Mouse (Mus musculus) intestine, embryonic 14.5 days (tissue): ENCODE measurements around the gene Spon1. TPM values are rescaled to one million over a fixed set of nuclear protein-coding genes. Genes with fewer than 3 reads are reported as not detected.

Experiments
- ATAC-seq: fragments of 200-750 bp; cut with Nextera tagmentation; replicated peaks from 2 replicates; pipeline ENCODE4 v1.8.0; 2017; ENCODE audit warnings: low read depth, moderate number of reproducible peaks, moderate TSS enrichment, moderate library complexity; ENCODE audit not compliant: low FRiP score, low TSS enrichment
- DNase-seq: peaks from one replicate; pipeline ENCODE4 v3.0.0-alpha.2; 2018; ENCODE audit warnings: low spot score
- H3K27ac ChIP-seq: fragments of 300-500 bp; sonication (generic); 2 replicates; pipeline ENCODE4 v1.5.1; 2014; ENCODE audit warnings: low read depth, mild to moderate bottlenecking, control low read depth
- H3K27me3 ChIP-seq: fragments of 300-500 bp; sonication (generic); replicated peaks from 2 replicates; pipeline ENCODE4 v1.6.1; 2014; ENCODE audit warnings: low read length, control low read depth; ENCODE audit not compliant: control insufficient read depth, insufficient read depth
- H3K36me3 ChIP-seq: fragments of 300-500 bp; sonication (generic); 2 replicates; pipeline ENCODE4 v1.6.1; 2014; ENCODE audit warnings: low read length, control low read depth; ENCODE audit not compliant: control insufficient read depth, insufficient read depth
- H3K4me1 ChIP-seq: fragments of 300-500 bp; sonication (generic); replicated peaks from 2 replicates; pipeline ENCODE4 v1.6.1; 2014; ENCODE audit warnings: low read length, control low read depth, mixed read lengths; ENCODE audit not compliant: control insufficient read depth, insufficient read depth
- H3K4me2 ChIP-seq: fragments of 300-500 bp; sonication (generic); 2 replicates; pipeline ENCODE4 v1.6.1; 2014; ENCODE audit warnings: low read length
- H3K4me3 ChIP-seq: fragments of 300-500 bp; sonication (generic); 2 replicates; pipeline ENCODE4 v1.5.1; 2014; ENCODE audit warnings: low read depth, low read length, control low read depth, mixed read lengths
- H3K9ac ChIP-seq: fragments of 300-500 bp; sonication (generic); 2 replicates; pipeline ENCODE4 v1.6.1; 2014; ENCODE audit warnings: mild to moderate bottlenecking, low read length
- H3K9me3 ChIP-seq: fragments of 300-500 bp; sonication (generic); 2 replicates; pipeline ENCODE4 v1.6.1; 2016; ENCODE audit warnings: low read length, control low read depth; ENCODE audit not compliant: control insufficient read depth
- WGBS: fragments of 180-500 bp; shearing (Covaris S2); extraction: QIAGEN DNeasy Blood & Tissue Kit; methylation state at CpG from one replicate; pipeline ENCODE4 v1.1.7; 2014; 5-methylcytosine and 5-hydroxymethylcytosine counted together
- polyA plus RNA-seq: library from polyadenylated mRNA; unstranded; fragments of >200 nt; fragmentation: Nextera tagmentation; extraction: Ambion mirVana; gene quantifications from 2 replicates; pipeline ENCODE4 v1.2.1, GENCODE M21; 2014

Gene Spon1
- polyA plus RNA-seq, 1 experiment from 2014 or later = 12.2 TPM

DNA sequence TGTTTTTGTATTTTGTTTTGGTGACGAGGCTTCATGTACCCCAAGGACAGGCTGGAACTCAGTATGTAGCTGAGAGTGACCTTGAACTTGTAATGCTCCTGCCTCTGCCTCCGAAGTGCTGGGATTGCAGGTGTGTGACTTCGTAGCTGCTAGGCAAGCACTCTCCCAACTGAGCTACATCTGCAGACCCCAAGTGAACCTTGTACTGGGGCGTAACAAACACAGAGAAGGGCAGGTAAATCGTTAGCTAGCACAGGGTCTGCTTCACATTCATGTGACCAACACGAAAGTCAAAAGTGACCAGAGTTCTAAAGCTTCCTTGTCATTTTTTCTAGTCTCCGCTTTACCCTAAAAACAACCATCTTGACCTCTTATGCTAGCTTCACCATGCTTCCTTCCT, 145.1 kb downstream of the Spon1 start:
- WGBS = 77% methylated on average over 7 of the region's 7 CpGs
- DNase-seq = no peak
- Histone ChIP-seq H3K27ac (no peak overlapping the region), H3K36me3 (no peaks in the 10 kb centered on the region), H3K9ac (no peak overlapping the region), H3K4me1 (no peaks in the 10 kb centered on the region; the same call in 1 of the 2 replicates), H3K4me2 (no peak overlapping the region), H3K9me3 (no peaks in the 10 kb centered on the region), H3K4me3 (no peak overlapping the region), H3K27me3 (no peaks in the 10 kb centered on the region)
- ATAC-seq = no peak

DNA sequence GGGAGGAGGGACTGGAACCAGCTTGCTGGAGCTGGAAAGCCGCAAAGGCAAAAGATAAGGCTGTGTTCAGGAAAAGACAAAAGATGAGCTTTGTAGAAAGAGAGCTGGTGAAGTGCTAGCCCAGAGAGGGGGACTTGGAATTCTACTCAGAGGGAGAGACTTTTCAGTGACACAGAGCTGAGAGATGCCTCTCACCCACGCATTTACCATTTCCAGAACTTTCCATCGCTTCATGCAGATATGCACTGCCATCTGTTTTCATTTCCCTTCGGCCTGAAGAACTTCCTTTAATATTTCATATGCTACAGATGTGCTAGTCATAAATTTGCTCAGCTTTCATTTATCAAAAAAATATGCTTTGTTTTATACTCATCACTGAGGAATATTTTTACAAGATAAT, 150.1 kb downstream of the Spon1 start:
- Histone ChIP-seq H3K9ac (no peak overlapping the region), H3K27me3 (no peaks in the 10 kb centered on the region), H3K4me2 (no peak overlapping the region), H3K4me1 (no peaks in the 10 kb centered on the region), H3K27ac (no peak overlapping the region), H3K9me3 (no peaks in the 10 kb centered on the region), H3K4me3 (no peak overlapping the region), H3K36me3 (no peaks in the 10 kb centered on the region)
- DNase-seq (no peak), ATAC-seq (no peak)
- 80% methylated on average over 4 of the region's 4 CpGs for WGBS

DNA sequence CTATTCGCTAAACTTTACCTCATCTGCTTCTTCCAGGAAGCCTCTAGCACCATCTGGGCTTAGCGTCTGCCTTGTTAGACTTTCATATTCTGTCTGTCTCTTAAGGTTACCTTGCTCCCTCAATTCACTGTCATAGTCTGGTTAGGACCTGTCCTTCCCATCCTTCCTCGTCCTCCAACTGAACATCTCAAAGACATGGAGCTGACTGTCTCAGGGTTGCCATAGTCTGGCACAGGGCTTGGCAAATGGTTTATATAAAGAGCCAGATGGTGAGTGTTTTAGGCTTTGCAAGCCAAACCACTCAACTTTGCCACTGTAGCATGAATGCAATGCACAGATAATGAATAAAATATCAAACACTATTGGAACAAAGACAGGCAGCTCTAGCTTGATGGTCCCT, 153.1 kb downstream of the Spon1 start:
- no peaks in the 10 kb centered on the region for H3K36me3 ChIP-seq
- ATAC-seq = no peak
- DNase-seq = no peak
- no peak overlapping the region for H3K4me2 ChIP-seq
- H3K27ac ChIP-seq = no peak overlapping the region
- no peak overlapping the region for H3K9ac ChIP-seq
- no peaks in the 10 kb centered on the region for H3K9me3 ChIP-seq
- H3K4me3 ChIP-seq = no peak overlapping the region
- no peaks in the 10 kb centered on the region for H3K4me1 ChIP-seq
- WGBS = 85% methylated on average over 3 of the region's 3 CpGs
- no peaks in the 10 kb centered on the region for H3K27me3 ChIP-seq

DNA sequence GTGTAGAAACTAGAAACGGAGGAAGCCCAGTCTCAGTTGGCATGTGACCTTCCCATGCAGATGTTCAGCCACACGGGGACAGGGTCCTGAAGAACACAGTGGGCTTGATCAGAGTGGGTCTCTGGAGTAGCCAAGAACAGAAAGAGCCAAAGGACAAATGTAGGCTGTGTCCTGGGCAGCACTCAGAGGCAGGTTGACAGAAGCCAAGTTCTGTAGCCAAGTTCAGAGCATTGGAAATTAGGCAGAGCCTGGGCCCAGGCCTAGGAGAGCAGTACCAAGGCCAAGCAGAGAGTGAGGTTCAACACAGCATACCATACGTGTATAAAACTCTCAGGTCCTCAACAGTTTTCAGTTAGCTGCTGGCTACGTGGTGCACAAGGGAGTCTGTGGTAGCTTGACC, 153.7 kb downstream of the Spon1 start:
- DNase-seq = no peak
- Histone ChIP-seq H3K36me3 (no peaks in the 10 kb centered on the region), H3K9me3 (no peaks in the 10 kb centered on the region), H3K4me1 (no peaks in the 10 kb centered on the region), H3K4me2 (no peak overlapping the region), H3K27ac (no peak overlapping the region), H3K27me3 (no peaks in the 10 kb centered on the region), H3K4me3 (no peak overlapping the region), H3K9ac (no peak overlapping the region)
- WGBS = 80% methylated on average over 4 of the region's 4 CpGs
- ATAC-seq = no peak

DNA sequence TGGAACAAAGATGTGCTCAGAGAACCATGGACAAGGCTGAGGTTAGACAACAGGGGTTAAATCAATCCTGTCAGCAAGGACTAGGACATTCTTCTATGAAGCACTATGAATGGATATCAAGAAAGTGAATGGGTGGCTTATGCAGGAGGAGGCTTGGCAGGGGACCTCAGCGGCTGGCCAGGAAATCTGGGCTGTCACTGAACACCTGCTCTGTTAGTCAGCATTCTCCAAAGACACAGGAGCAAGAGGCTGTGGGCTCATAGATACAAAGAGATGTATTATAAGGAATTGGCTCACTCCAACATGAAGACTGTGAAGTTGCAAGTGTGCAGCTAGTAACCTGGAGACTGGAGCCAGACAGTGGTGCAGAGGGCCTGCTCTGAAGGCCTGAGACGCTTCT, 154.3 kb downstream of the Spon1 start:
- Histone ChIP-seq H3K4me3 (no peak overlapping the region), H3K9ac (no peak overlapping the region), H3K4me1 (no peaks in the 10 kb centered on the region), H3K27ac (no peak overlapping the region), H3K27me3 (no peaks in the 10 kb centered on the region), H3K36me3 (no peaks in the 10 kb centered on the region), H3K9me3 (no peaks in the 10 kb centered on the region), H3K4me2 (no peak overlapping the region)
- 80% methylated on average over 2 of the region's 2 CpGs for WGBS
- ATAC-seq = no peak
- no peak for DNase-seq

DNA sequence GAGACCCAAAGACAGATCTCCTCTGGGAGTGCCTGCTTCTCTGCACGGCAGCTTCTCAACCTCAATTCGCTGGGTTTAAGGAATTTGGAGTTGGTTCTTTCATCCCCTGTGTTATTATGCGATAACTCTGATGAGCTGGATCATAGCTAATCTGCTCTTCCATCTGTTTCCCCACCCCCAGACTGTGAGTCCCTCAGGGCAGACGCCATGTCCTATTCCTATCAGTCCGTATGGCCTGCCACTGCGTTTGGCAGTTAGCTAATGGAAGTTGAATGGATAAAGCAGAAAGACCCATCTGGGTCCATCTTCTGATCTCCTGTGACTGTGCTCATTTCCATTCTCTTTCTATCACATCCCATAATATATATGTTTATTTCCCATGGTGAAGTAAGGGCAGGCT, 158.8 kb downstream of the Spon1 start:
- no peak for DNase-seq
- Histone ChIP-seq H3K4me3 (no peak overlapping the region), H3K4me1 (no peaks in the 10 kb centered on the region), H3K4me2 (no peak overlapping the region), H3K36me3 (no peaks in the 10 kb centered on the region), H3K27ac (no peak overlapping the region), H3K27me3 (no peaks in the 10 kb centered on the region), H3K9me3 (no peaks in the 10 kb centered on the region), H3K9ac (no peak overlapping the region)
- ATAC-seq = no peak
- 87% methylated on average over 6 of the region's 6 CpGs for WGBS

DNA sequence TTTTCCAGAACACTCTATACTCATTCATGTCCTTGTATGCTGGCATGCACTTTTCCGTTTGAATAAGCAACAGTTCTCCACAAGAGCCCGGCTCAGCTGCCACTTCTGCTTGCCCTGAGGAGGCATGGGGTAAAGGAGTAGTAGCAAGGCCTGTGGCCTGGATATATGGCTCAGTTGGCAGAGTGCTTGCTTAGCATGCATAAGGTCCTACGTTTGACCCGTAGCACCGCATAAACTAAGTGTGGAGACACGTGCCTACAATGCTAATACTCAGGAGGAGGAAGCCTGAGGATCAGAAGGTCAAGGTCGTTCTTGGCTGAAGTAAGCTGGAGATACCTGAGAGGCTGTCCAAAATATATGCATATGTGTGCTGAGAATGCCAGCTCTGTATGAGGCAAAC, 185.1 kb downstream of the Spon1 start:
- H3K27me3 ChIP-seq = no peaks in the 10 kb centered on the region
- H3K4me2 ChIP-seq = no peak overlapping the region
- no peaks in the 10 kb centered on the region for H3K4me1 ChIP-seq
- ATAC-seq = no peak
- no peak overlapping the region for H3K27ac ChIP-seq
- WGBS = 72% methylated on average over 7 of the region's 7 CpGs
- no peaks in the 10 kb centered on the region for H3K36me3 ChIP-seq
- no peak for DNase-seq
- no peaks in the 10 kb centered on the region for H3K9me3 ChIP-seq
- H3K9ac ChIP-seq = no peak overlapping the region
- no peak overlapping the region for H3K4me3 ChIP-seq

DNA sequence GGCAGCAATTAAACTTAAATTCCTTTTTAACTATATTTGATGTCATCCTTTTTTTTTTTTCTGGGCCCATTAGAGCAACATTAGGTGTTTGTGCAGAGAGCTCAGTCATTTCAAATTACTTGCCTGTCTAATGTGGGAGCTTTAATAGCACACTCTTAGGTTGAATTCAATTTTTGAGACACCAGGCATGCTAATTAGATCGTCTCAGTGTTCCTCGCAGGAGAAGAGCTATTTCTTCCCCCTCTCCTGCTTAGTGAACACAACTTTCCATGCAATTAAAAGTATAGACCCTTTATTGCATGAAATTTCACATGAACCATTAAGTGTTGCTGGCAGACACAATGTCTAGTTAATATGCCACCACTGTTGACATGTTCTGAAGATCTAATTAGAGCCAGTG, 189.6 kb downstream of the Spon1 start:
- ATAC-seq (no peak), DNase-seq (no peak)
- no peak overlapping the region for H3K9ac ChIP-seq
- no peaks in the 10 kb centered on the region for H3K4me1 ChIP-seq
- no peaks in the 10 kb centered on the region for H3K36me3 ChIP-seq
- no peaks in the 10 kb centered on the region for H3K27me3 ChIP-seq
- 77% methylated on average over 2 of the region's 2 CpGs for WGBS
- no peak overlapping the region for H3K4me3 ChIP-seq
- H3K9me3 ChIP-seq = no peaks in the 10 kb centered on the region
- H3K4me2 ChIP-seq = no peak overlapping the region
- no peak overlapping the region for H3K27ac ChIP-seq

DNA sequence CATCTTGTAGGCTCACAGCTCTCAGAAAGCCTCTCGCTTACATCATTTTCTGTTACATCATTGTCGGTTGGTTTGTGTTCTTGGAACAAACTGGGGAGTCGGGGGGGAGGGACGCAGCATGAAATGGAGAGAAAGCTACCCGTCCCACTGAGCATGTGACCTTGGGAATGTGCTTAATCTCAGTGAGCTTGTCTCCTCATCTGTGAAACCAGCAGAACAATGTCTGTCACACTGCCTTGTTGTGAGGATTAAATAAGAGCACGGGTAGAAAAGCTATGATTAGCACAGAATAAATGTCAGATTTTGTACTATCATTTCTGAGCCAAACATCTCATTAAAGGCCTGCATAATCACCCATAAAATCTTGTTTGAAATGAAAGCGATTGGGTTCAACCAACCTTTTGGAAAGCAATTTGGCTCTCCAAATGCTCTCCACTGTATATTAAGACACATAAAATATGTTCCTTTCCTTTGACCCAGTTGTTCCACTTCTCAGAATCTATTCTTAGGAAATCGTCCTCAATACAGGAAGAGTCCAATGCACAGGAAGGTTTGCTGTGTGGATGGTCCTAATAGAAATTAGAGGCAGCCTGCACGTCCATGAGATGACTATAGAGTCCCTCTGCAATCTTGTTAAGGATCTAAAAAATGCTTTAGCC, 195.2 kb downstream of the Spon1 start:
- Histone ChIP-seq H3K27ac (no peak overlapping the region), H3K9me3 (no peaks in the 10 kb centered on the region), H3K9ac (no peak overlapping the region), H3K36me3 (no peaks in the 10 kb centered on the region), H3K27me3 (no peaks in the 10 kb centered on the region), H3K4me1 (peaks cover 6% of the 10 kb centered on the region; the same call in 1 of the 2 replicates), H3K4me3 (no peak overlapping the region), H3K4me2 (no peak overlapping the region)
- 82% methylated on average over 9 of the region's 9 CpGs for WGBS
- ATAC-seq (no peak), DNase-seq (no peak)
